Mouse (Mus musculus) skeletal muscle tissue, adult 2 months (tissue): ENCODE measurements around the gene Ttyh2.

Source experiments
- DNase-seq: peaks from one replicate; pipeline ENCODE4 v3.0.0-alpha.2; 2012; ENCODE audit warnings: low read depth, low spot score

Gene Ttyh2

DNA sequence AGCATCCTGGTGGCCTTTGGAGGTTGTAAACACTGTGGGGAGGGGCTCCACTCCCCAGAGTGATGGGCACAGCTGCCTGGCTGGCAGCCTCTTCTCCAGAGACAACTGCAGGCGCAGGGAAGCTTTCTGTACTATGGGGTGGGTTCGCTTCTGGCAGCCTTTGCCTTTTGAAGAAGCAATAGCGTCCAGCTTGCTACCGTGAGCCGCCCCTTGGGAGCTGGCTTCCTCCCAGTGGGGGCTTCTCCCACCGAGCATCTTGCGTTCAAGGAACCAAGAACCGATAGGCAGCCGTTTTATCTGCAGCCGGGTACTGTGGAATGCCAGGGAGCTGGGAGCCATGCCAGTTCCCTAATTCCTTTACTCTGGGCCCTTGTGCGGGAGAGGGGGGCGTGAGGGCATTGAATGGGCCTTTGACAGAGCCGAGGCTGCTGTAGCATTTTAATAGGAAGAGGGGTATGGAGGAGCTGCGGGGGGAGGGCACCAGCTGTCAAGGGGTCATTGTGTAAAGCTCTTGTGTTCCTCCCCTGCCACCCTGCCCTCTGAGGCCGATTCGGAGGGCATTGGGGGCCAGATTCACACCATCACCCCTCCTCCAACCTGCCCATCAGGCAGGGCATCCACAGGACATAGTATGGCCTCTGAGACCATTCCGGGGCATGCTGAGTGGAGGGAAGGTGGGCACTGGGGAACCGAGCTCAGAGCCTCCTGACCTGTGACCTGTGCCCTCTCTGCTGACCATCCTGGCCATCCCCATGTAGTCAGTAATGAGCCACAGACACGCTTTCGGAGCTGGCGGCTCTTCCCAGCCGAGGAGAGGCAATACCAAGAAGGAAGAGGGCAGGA lies 29.1 kb downstream of the Ttyh2 start:
- DNase-seq, result peak; percentile 68

- no peak for DNase-seq
These were observed 31.1 kb downstream of the Ttyh2 start for GRCm38 (mm10) chr11:114706358-114706757.

DNA sequence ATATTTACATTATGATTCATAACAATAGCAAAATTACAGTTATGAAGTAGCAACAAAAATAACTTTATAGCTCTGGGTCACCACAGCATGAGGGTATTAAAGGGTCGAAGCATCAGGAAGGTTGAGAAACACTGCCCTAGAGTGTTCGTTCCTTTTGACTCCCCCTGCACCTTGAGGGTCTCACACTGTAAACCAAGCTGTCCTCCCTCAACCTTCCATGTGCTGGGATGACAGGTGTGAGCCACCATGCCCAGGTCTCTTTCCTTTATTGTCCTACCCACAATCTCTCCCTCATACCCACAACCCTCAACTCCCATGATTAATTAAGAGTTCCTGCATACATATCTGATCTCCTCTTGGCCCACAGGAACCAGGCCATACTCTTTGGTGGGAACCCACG lies 36.2 kb downstream of the Ttyh2 start:
- no peak for DNase-seq

GRCm38 (mm10) chr11:114711861-114712260 lies 36.6 kb downstream of the Ttyh2 start:
- DNase-seq, result no peak

- no peak for DNase-seq
These were observed 39.3 kb downstream of the Ttyh2 start for GRCm38 (mm10) chr11:114714526-114714925.

- DNase-seq, result peak; percentile 70
These were observed 40.3 kb downstream of the Ttyh2 start for GRCm38 (mm10) chr11:114715531-114715930.

DNA sequence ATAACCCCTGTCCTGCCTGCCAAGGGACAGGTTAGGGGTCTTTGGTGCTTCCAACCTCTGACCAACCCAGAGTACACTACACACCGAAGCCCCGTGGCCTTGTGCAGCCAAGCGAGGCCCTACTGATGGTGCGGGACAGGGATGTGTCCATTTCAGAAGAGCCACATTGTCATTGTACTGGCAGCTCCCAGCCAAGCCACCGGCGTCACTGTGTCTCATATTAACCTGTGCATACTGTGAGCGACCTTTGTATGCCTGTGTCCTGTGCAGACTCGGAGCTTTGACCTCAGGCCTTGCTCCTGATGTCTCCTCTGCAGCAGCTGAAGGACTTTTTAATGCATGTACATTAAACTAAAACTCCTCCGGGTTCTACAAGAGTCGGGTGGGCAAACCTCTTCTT lies 45.3 kb downstream of the Ttyh2 start:
- no peak for DNase-seq

- DNase-seq, result no peak
These were observed 47.2 kb downstream of the Ttyh2 start for GRCm38 (mm10) chr11:114722438-114722837.

- DNase-seq, result peak; percentile 50
These were observed 47.8 kb downstream of the Ttyh2 start for GRCm38 (mm10) chr11:114723030-114723429.

GRCm38 (mm10) chr11:114724787-114725590 lies 49.8 kb downstream of the Ttyh2 start:
- DNase-seq, result peak; percentile 78

DNA sequence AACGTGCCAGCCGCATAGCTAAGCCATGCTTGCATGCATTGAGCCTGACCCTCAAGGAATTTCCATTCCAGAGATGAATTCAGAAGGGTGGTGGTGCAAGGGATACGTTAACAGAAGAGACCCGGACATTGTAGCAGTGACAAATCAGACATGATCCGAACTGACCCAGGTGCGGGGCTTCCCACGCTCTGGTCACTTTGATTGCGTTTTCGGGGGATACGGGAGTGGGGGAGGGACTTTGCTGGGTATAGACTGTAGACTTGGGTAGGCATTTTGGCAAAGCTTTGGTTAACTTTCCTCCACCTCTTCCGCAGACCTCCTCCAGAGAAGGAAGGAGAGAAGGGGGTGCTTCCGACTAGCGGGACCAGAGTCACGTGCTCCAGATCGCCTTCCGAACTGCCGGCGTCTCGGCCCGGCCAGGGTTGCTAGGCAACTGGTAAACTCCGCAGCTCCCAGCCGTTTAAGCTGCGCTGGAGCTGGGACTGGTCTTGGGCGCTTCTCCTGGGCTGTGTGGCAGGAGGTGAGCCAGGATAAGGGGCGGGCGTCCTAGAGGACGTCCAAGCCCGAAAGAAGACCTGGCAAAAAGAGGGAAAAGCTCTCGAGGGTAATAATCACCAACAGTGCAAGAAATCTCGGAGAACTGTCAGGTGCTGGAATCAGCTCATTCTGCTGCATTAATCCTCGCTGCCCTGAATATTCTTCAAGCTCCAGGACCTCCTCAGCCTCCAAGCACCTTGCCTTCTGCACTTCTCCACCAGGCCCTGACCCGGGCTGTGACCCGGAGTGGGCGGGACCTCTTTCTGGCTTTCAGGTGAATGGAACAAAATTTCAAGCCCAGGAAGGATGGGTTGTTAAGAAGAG lies 52.0 kb downstream of the Ttyh2 start, which contains the start of gene Dnaic2:
Gene Dnaic2 (plus strand): TSS at position 444 of the 861 bp plus-strand sequence.
- DNase-seq, result peak; percentile 76

- no peak for DNase-seq
These were observed 52.6 kb downstream of the Ttyh2 start for GRCm38 (mm10) chr11:114727826-114728186.

DNA sequence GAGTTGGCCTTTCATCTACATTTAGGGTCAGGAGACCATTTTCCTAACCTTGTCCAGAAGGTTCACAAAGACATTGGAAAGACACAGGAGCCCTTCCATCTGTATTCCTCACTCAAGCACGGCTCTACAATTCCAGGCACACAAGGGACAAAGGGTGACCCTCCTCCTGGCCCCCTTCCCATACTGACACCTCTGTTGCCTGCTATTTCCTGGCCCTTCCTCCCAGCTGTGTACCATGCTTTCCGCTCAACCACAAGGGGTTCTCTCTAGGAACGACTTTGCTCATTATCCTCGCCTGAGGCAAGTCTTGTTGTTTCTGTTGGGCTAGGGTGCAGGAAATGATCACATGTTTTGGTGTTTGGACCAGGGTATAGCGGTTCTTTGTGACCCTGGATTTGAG lies 53.1 kb downstream of the Ttyh2 start:
- no peak for DNase-seq

DNA sequence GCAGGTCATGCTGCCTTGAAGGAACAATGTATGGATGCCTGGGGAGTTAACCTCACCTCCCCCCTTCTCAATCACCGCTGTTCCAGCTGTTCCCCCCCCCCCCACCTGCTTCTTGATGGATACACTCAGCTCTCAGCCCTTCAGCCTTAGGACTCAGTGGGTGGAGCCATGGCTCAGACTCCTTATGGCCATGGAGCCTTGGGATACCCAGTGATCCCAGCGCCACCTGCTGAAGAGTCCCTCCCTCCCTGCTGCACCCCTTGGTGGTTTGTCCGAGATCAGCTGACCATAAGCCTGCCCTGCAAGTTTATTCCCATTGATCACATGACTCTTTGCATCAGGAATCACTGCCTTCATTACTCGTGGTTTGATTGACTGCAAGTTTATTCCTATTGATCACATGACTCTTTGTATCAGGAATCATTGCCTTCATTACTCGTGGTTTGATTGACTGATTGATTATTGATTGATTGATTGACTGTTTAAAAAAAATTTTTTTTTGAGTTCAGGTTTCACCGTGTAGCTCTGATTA lies 54.7 kb downstream of the Ttyh2 start:
- no peak for DNase-seq

GRCm38 (mm10) chr11:114731711-114732110 lies 56.5 kb downstream of the Ttyh2 start:
- DNase-seq, result no peak

DNA sequence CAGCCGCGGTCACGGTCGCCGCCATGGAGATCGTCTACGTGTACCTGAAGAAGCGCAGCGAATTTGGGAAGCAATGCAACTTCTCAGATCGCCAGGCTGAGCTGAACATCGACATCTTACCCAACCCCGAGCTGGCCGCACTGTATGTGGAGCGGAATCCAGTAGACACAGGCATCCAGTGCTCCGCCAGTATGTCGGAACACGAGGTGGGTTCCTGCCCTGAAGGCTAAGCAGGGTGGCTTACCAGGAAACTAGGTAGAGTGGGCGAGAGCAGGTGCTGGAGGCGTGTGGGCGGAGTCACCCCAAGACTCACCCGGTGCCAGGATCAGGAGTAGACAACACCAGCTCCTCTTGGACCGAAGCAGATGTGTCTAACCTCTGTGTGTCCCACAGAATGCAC lies 57.7 kb downstream of the Ttyh2 start:
- DNase-seq, result no peak

DNA sequence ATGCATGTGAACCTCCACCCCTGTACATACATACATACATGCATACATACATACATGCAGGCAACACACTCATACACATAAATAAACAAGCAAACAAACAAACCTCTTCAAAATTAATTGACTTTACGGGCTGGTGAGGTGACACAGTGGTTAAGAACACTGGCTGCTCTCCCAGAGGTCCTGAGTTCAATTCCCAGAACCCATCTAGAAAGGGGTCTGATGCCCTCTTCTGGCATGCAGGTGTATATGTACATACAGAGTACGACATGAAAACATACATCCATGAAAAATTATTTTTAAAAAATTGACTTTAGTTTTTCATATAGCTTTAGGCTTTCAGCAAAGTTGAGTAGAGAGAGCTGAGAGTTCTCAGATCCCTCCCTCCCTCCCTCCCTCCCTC lies 60.9 kb downstream of the Ttyh2 start:
- DNase-seq, result no peak

- DNase-seq, result peak; percentile 27
These were observed 61.8 kb downstream of the Ttyh2 start for GRCm38 (mm10) chr11:114736913-114737624.

- no peak for DNase-seq
These were observed 65.4 kb downstream of the Ttyh2 start for GRCm38 (mm10) chr11:114740598-114740997.

- DNase-seq, result no peak
These were observed 66.2 kb downstream of the Ttyh2 start for GRCm38 (mm10) chr11:114741451-114741850.

DNA sequence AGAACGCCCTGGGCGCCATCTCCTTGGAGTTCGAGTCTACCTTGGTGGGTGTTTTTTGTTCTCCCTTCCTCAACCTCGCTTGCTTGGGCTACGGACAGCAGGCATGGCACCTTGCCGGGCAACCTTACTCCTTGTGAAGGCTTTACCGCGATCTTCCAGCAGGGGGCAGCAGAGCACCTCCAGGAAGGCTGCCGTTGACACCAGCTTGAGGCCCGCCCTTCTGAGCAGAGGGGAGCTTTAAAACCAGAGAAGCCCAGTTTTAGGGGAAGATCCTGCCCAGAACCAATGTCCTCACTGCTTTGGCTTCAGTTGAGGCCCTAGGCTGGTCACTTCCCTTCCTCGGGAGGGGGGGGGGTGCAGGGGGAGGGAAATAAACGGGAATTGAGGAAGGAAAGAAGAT lies 69.9 kb downstream of the Ttyh2 start:
- peak; percentile 80 for DNase-seq
